Mouse (Mus musculus): Measurements from ENCODE around the gene Cd36.

The Cd36 gene

DNA sequence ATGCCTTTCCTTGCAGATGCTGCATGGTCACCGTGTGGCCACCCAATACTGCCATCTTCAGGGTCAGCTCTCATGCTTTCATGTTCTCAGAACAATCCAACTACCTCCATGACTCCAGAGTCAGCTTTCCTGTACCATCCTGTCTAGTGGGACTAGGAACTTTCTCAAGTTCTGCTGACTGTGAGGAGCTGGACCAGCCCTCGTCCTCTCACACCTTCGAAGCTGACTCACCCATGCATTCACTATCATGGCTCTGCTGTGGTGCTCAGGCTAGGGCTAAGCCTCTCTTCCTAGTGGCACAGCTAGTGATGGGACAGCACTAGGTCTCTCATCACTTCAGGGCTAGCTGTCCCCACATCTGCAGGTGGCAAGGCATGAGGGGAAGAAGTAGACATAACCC lies 30.7 kb downstream of the Cd36 start:
- DNase-seq, result no peak

DNA sequence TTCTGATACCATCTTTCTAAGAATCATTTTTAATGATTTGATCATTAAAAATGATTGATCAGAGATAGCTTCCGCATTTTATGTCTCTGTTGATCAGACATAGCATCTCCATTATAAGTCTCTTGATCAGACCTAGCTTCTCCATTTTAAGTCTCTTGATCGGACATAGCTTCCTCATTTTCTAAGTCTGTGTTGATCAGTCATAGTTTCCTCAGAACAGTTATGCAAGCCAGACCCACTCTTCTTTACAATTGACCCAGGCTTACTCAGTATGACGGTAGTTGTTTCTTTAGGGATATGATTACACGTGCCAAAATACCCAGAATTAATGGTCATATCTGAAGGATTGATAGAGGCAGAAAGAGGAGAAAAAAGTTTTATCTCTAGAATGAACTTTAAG lies 31.3 kb downstream of the Cd36 start:
- DNase-seq, result no peak

GRCm38 (mm10) chr5:17854127-17854923 lies 34.3 kb downstream of the Cd36 start:
- no peak for DNase-seq

GRCm38 (mm10) chr5:17850582-17850981 lies 38.0 kb downstream of the Cd36 start:
- DNase-seq, result no peak

GRCm38 (mm10) chr5:17849582-17849981 lies 39.0 kb downstream of the Cd36 start:
- no peak for DNase-seq

DNA sequence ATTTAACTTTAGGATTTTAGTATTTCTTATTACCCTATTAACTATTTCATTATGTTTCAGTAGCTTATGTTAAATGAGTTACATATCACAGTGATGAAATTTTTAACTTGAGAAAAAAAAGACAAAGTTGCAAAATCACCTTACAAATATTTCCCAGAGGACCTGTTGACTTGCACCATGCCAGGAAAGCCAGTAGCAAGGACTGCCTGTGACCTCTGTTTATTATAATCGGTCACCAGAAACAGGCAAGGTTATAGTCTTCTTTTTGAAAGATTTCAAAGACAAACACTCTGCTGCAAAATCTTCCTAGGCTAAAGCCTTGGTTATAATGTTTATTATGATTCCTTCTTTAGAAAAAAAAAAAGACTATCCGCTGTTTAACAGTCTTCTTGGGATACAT lies 39.9 kb downstream of the Cd36 start:
- no peak for DNase-seq

GRCm38 (mm10) chr5:17848267-17848666 lies 40.3 kb downstream of the Cd36 start:
- no peak for DNase-seq

GRCm38 (mm10) chr5:17843921-17844320 lies 44.7 kb downstream of the Cd36 start:
- DNase-seq, result no peak

- DNase-seq, result no peak
Observed at GRCm38 (mm10) chr5:17843316-17843715, 45.3 kb downstream of the Cd36 start.

- DNase-seq, result no peak
Observed at GRCm38 (mm10) chr5:17842111-17842729, 46.4 kb downstream of the Cd36 start.

GRCm38 (mm10) chr5:17839549-17839948 lies 49.1 kb downstream of the Cd36 start:
- DNase-seq, result no peak

DNA sequence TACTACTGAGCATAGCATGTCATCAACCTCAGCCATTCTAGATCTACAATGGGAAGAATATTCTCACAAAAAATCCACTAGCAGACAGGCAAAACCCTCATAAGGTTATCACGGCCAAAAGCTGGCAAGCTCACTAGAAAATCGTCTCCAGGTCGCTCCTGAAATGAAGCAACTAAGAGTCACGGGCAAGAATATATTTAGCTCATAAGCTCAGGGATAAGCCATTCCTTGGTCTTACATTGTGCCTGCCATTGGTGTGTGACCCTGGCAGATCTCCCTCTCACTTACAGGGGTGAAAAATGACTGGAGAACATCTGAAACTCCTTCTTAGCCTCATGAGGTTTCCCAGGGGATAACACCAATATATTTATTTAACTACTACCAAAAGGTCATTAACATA lies 52.2 kb downstream of the Cd36 start:
- DNase-seq, result no peak

DNA sequence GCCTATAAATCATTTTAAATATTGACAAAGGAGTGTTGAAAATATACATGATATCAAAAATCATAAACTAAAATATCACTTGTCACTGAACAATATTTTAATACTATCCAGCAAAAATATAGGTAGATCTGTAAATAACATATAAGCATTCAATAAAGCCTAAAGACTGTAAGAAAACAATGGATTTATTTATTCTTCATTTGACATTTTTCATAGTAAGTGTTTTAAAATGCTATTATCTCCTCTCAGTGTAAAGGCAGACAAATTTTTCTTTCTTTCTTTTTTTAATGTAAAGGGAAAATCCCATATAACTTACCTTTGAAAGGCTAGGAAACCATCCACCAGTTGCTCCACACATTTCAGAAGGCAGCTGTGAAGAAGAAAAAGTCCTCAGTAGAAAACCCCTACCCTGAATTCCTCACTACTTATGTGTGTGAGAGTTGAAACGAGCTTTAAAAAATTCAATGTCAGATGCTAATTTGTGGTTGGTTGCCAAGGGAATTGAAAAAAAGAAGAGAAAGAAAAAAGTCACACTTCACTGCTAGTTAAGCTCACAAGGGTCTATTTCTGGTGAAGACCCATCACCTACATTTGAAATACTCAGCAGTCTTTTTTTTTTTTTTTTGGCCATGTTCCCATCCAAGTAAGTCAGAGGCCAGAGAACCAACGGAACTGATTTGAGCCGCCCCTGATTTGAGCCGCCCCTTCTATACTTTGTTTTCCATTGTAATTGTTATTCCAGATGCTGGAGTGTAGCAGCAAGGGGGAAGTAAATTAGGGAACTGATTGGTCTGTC lies 53.1 kb downstream of the Cd36 start:
- no peak for DNase-seq

DNA sequence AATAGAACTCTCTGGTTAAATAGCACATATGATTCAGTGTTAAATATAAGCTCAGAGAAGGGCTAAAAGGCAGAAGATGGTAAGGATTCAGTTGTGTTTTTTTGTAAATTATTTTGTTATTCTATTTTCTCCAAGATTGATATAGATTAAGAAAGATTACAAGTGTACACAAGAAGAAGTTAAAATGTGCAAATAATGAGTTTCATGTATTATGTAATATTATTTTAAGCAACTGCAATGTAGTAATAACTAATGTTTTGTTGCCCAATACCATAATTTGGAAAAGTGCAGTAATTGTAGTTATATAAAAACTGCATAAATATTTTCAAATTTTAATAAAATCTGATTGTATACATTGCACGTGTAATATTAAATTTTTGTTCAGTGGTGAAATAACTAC lies 54.8 kb downstream of the Cd36 start:
- no peak for DNase-seq

DNA sequence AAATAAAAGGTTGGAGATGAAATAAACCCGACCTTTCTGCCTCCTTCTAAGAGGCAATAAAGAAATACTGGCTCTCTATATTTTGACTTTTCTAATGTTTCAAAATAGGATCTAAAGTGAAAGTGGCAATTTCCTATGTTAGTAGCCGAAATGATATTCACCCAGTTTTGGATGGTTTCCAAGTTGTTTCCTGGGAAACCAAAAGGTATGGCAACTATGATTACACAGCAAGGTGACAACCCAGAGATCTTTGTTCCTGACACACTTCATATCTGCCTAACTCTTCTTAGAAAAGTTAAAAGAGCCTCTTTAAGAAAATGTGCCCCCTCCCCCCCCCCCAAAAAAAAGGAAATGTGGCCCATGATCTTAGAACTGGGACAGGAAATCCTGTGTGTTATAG lies 58.1 kb downstream of the Cd36 start:
- no peak for DNase-seq

DNA sequence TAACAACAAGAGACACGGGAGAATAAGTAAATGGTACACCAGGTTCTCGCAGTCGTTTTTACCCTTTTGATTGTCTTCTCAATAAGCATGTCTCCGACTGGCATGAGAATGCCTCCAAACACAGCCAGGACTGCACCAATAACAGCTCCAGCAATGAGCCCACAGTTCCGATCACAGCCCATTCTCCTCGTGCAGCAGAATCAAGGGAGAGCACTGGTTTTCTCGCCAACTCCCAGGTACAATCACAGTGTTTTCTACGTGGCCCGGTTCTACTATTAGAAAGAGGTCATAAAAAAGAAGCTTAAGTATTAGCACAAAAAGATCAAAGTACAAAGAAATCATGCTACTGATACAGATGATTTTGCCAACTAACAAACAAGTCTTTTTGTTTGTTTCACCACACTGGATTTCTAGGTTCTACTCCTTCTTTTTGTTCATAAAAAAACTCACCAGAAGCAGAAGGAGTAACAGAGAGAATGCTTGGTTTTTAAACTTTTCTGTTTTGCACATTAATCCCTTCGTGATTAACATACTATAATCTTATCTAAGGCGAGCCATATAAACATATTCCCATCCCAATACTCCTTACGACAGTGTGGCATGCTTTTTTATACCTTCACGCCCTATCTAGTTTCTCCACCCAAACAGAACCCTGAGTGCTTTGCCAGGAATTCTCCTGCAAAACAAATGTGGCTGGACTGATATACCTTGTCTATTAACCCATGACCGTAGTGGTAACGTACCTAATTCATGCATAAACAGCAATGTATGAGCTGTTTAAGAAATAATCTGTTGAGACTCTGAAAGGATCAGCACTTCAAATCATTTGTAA lies 59.7 kb downstream of the Cd36 start:
- no peak for DNase-seq

DNA sequence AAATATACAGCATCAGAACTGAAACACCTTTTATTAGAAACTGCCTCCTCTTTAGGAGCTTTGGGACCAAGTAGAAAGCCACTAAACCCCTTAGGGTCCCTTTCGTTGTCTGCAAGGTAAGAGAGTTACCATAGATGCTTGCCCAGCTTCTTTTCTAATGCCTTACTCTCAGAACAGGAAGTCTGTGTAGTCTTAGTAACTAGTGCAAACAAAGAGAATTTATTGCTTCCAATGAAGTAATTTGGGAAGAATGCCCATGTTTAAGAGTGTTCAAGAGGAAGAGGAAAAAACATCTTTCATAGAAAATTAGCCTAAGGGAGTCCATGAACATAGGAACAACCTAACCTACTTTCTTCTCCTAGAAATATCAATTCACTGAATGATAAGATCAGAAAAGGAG lies 67.2 kb downstream of the Cd36 start:
- no peak for DNase-seq

- no peak for DNase-seq
Observed at GRCm38 (mm10) chr5:17820239-17820999, 68.2 kb downstream of the Cd36 start.

DNA sequence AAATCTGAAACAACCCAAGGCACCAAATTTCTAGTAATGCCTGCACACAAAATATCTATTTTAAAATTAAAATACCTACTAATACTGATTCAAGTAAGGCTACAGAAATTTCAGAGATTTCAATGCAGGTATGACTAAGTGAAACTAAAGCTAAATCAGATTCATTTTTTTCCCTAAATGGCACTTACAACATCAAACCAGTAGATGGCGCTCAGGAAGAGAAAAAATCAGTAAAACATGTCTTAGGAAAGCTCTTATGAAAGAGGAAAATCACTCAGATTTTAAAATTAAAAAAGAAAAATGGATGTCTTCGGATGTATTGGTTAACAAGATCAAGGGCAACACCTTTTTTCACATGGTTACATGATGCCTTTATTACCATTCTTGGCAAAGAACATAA lies 72.4 kb downstream of the Cd36 start:
- DNase-seq, result no peak

DNA sequence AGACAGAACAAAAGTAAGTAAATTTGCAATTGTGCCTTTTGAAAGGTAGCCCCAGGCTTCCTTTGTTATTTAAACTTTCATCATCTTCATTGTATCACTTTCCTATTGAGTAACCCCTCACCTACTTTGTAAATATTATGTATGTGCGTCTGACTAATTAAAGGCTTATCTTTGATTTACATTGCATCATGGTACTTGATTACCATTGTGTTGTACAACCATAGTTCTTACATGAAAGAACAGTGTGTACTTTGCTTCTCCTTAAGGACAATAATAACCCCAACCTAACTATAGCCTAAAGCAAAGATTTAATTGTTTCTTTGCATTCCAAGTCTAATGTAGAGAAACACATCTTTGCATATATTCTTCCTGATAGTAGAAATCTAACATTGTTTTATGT lies 78.3 kb downstream of the Cd36 start:
- DNase-seq, result no peak

GRCm38 (mm10) chr5:17806774-17807377 lies 81.7 kb downstream of the Cd36 start:
- DNase-seq, result no peak

GRCm38 (mm10) chr5:17776571-17776970 lies 112.0 kb downstream of the Cd36 start:
- DNase-seq, result no peak
